Mouse (Mus musculus): ENCODE data around the gene Defb18.
"Not testable (repeated sequence)": the region's sequence is repeated elsewhere in the genome, so short reads cannot be mapped to it uniquely, and the experiment has no call there.

Defb18 gene

GRCm38 (mm10) chr1:18237343-18237742, at the start of gene Defb18:
Gene Defb18, minus strand, starts transcription at chr1:18237443.
- DNase-seq (ENCODE audit: low read depth), result no peak

- DNase-seq (ENCODE audit: low read depth), result no peak
These were observed 33.9 kb upstream of the Defb18 start for GRCm38 (mm10) chr1:18271095-18271494.

GRCm38 (mm10) chr1:18268845-18269244, 31.6 kb upstream of the Defb18 start:
- DNase-seq (ENCODE audit: low read depth), result no peak

GRCm38 (mm10) chr1:18265038-18265437, 27.8 kb upstream of the Defb18 start, which contains the start of gene Defb41:
Gene Defb41, minus strand, starts transcription at chr1:18265138.
- no peak for DNase-seq (ENCODE audit: low read depth)

GRCm38 (mm10) chr1:18245801-18246580, 8.7 kb upstream of the Defb18 start:
- not testable (repeated sequence) for DNase-seq (ENCODE audit: low read depth)

DNA sequence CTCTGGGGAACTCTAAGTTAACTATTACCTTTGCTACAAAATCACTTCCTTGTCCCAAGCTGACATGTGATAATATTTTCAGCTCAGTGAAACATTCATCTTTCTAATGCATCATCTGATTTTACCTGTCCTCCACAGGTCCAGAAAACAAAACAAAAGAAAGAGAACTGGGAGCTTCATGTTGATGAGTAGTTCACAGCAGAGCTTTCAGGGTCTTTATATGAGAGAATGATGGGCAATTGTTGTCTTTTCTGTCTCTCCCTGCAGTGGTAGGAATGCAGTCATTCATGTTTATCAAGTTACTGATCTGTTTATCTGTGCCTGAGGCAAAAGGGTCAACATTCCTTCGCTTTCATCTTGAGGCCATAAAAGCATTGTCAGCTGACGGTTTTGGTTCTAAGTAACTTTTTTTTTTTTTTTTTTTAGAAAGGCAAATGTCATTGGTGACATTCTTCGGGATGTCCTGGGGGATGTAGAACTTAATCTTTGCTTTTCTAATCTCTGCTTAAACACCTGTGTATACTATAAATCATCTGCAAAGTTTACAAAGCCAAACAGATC, 13.8 kb downstream of the Defb18 start:
- no peak for DNase-seq (ENCODE audit: low read depth)

GRCm38 (mm10) chr1:18191719-18192118, 45.5 kb downstream of the Defb18 start:
- DNase-seq (ENCODE audit: low read depth), result no peak

DNA sequence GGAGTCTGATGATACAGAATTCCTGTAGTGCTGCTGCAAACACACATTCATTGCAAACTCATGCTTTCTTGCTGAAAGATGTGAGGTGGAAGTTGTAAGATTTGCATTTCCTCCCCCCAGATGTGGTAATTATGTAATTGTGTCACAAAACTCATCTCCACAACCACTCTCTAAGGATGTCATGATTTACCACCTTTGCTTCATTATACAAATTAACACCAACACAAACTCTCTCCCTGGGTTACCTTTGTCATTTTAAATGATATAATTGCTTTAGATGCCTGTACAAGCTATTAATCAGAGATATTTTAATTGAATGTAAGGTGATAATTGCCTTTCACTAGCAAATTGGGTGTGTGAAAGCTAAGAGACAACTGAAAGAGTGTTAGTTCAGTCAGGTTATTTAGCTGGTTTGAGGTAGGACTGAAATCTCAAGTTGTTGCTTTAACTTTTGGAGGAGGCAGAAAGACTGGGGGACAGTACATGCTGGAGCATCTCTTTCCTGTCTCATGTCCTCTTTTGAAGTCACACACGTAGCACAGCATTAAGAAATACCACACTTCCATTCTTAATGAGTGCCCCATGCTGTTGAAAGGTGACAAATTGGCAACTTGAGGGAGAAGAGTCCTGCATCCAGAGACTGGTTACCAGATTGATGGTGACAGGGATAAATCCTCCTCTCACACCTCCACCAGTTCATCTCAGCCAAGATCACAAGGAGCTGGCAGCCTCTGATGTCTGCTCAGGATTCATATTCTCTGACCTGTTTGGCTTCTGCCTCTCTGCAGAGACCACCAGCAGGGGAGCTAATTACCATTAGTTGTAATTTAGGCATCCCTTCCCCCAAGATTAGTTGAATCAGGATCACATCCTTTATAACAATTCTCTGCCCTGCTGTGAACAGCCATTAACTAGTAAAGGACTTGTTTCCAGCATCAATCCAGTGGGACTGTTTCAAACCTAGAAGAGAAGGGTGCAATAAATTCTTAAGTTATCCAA, 46.2 kb downstream of the Defb18 start:
- no peak for DNase-seq (ENCODE audit: low read depth)

Measured in induced T-regulatory cell, adult 2 months (primary cell).